Mouse (Mus musculus) thymus, adult 2 months (tissue): ENCODE data around the gene Zfp296. TPM values are rescaled to one million over a fixed set of nuclear protein-coding genes. Genes with fewer than 3 reads are reported as not detected.

Source experiments
- DNase-seq: peaks from one replicate; pipeline ENCODE4 v3.0.0; 2021
- H3K27ac ChIP-seq: fragments of 200-500 bp; 2 replicates; pipeline ENCODE4 v1.5.1; 2012; ENCODE audit warnings: low read length, control low read depth; ENCODE audit not compliant: control insufficient read depth, insufficient read depth
- H3K27me3 ChIP-seq: fragments of 200-500 bp; 2 replicates; pipeline ENCODE4 v1.6.1; 2012; ENCODE audit warnings: mild to moderate bottlenecking, low read length, moderate library complexity, mixed read lengths; ENCODE audit not compliant: control insufficient read depth, insufficient read depth
- H3K36me3 ChIP-seq: fragments of 200-500 bp; 2 replicates; pipeline ENCODE4 v1.6.1; 2012; ENCODE audit warnings: mild to moderate bottlenecking, low read length, moderate library complexity; ENCODE audit not compliant: control insufficient read depth, insufficient read depth
- H3K4me1 ChIP-seq: fragments of 200-500 bp; replicated peaks from 2 replicates; pipeline ENCODE4 v1.6.1; 2012; ENCODE audit warnings: low read length; ENCODE audit not compliant: control insufficient read depth, insufficient read depth
- H3K4me3 ChIP-seq: fragments of 200-500 bp; 2 replicates; pipeline ENCODE4 v1.5.1; 2012; ENCODE audit warnings: mild to moderate bottlenecking, low read length, control low read depth, moderate library complexity; ENCODE audit not compliant: control insufficient read depth, insufficient read depth
- CTCF ChIP-seq: fragments of 200-500 bp; IDR thresholded peaks from 2 replicates; pipeline ENCODE4 v1.5.1; 2012; ENCODE audit warnings: mild to moderate bottlenecking, control low read depth, low read length, moderate library complexity, borderline replicate concordance; ENCODE audit not compliant: control insufficient read depth, poor library complexity, insufficient read depth; ENCODE audit errors: extremely low read depth
- POLR2A ChIP-seq: fragments of 200-500 bp; IDR thresholded peaks from 2 replicates; pipeline ENCODE4 v1.6.1; 2012; ENCODE audit warnings: mild to moderate bottlenecking, low read length, control low read depth, moderate library complexity; ENCODE audit not compliant: control insufficient read depth, poor library complexity, insufficient read depth; ENCODE audit errors: extremely low read depth
- WGBS: fragments of 180-500 bp; shearing (Covaris S2); methylation state at CpG from one replicate; pipeline ENCODE4 v1.1.7; 2018; 5-methylcytosine and 5-hydroxymethylcytosine counted together
- polyA plus RNA-seq: library from polyadenylated mRNA; depleted of rRNA; stranded (reverse); fragments of >200 nt; gene quantifications from 2 replicates; pipeline ENCODE4 v1.2.3, GENCODE M21; 2012

Zfp296 gene
- polyA plus RNA-seq, 1 experiment: 4.7 TPM

DNA sequence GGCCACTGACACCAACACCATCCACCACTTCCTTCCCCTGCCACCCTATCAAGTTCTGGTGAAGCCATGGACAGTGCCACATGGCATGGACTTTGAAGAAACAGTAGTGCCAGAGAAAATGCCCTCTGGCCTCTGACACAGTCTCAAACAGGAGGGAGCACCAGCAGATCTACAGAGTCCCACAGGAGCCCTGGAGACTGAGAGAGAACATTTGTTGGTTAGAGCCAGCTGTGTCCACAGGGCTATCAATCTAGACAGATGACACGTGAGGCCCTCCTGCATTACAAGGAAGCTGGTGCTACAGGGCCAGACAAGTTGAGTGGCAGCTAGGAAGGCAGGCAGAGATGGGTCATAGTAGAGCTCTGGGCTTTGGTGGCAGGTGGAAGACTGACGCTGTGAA lies 24.6 kb upstream of the Zfp296 start:
- H3K27ac ChIP-seq: no peak overlapping the region
- no peak for TF ChIP-seq POLR2A
- TF ChIP-seq CTCF: no peak
- peaks cover 15% of the 10 kb centered on the region for H3K4me1 ChIP-seq

GRCm38 (mm10) chr7:19554168-19554567 lies 22.9 kb upstream of the Zfp296 start:
- no peak overlapping the region for H3K27ac ChIP-seq
- peaks cover 8% of the 10 kb centered on the region for H3K4me1 ChIP-seq
- no peak for TF ChIP-seq CTCF
- no peak for TF ChIP-seq POLR2A
- H3K4me3 ChIP-seq: no peak overlapping the region
- 96% methylated on average over 1 of the region's 1 CpGs for WGBS
- no peaks in the 10 kb centered on the region for H3K27me3 ChIP-seq
- H3K36me3 ChIP-seq: peaks cover 4% of the 10 kb centered on the region; the same call in 1 of the 2 replicates
- no peak for DNase-seq

More for the DNA sequence above, 24.6 kb upstream of the Zfp296 start:
- H3K36me3 ChIP-seq: peaks cover 4% of the 10 kb centered on the region; the same call in 1 of the 2 replicates
- no peak overlapping the region for H3K4me3 ChIP-seq
- WGBS: 36% methylated on average over 2 of the region's 2 CpGs
- H3K27me3 ChIP-seq: no peaks in the 10 kb centered on the region
- DNase-seq: no peak

GRCm38 (mm10) chr7:19557086-19557485 lies 20.0 kb upstream of the Zfp296 start:
- Histone ChIP-seq H3K27me3 (no peaks in the 10 kb centered on the region), H3K4me1 (peaks cover 21% of the 10 kb centered on the region), H3K36me3 (peaks cover 4% of the 10 kb centered on the region; the same call in 1 of the 2 replicates), H3K4me3 (no peak overlapping the region), H3K27ac (no peak overlapping the region)
- TF ChIP-seq POLR2A: no peak
- TF ChIP-seq CTCF: no peak
- no peak for DNase-seq
- WGBS: 95% methylated on average over 2 of the region's 2 CpGs

- no peak for DNase-seq
- Histone ChIP-seq H3K27ac (no peak overlapping the region), H3K27me3 (no peaks in the 10 kb centered on the region), H3K36me3 (peaks cover 4% of the 10 kb centered on the region; the same call in 1 of the 2 replicates), H3K4me3 (no peak overlapping the region), H3K4me1 (peaks cover 27% of the 10 kb centered on the region)
- 95% methylated on average over 6 of the region's 6 CpGs for WGBS
- TF ChIP-seq CTCF: no peak
- TF ChIP-seq POLR2A: no peak
Measured at GRCm38 (mm10) chr7:19557982-19558900, 18.8 kb upstream of the Zfp296 start.

DNA sequence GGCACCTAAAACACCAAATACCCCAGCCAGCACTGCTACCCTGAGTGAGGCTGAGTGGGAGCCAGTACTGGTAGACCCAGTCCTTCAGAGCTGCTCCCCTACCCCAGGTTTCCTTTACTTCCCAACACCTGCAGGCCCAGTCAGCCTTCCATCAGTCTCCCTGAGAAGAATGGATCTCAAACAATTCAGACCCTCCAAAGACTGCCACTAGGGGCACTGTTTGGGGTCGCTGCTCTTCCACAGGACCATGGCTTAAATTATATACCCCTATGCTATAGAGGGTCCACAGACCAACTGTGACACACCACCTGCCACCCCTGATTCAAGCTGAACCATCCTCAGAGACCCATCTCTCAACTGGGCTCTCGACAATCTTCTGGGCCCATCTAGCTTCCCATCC lies 18.1 kb upstream of the Zfp296 start:
- TF ChIP-seq CTCF (no peak), POLR2A (no peak)
- H3K27me3 ChIP-seq: no peaks in the 10 kb centered on the region
- WGBS: 88% methylated on average over 2 of the region's 2 CpGs
- DNase-seq: peak; percentile 35
- peaks cover 27% of the 10 kb centered on the region for H3K4me1 ChIP-seq
- H3K27ac ChIP-seq: no peak overlapping the region
- H3K36me3 ChIP-seq: peaks cover 2% of the 10 kb centered on the region; the same call in 1 of the 2 replicates
- H3K4me3 ChIP-seq: no peak overlapping the region

DNA sequence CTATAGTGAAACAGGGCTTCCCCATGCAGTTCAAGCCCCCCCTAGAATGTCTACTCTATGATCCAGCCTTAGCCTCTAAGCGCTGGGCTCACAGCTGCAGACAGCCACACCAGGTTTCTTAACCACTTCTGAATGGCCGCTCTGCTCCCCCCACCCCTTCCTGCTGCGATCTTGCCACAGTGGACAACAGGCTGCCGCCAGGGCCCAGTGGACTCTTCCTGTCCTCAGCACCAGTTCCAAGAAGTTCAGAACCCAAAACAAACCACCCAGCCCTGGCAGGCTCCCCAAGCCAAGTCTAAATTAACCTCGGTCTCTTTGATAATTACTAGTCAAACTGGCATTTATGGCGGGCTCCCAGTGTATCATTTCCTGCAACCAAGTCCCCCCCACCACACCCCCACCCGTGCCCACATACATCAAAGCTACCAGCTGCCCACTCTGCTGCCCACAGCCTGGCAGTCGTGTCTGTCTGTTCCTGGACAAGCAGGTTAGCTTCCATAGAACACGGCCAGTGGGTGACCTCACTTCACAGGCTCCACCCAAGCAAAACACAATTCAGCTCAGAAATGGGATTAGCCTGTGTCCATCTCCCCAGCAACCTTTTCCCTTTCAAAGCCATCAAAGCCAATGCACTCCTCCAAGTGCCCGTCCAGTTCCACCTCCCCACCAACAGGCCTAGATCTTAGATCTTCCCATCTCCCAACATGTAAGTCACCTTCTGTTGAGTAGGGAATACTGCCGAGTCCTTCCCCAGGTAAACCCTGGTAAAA lies 16.4 kb upstream of the Zfp296 start:
- Histone ChIP-seq H3K36me3 (no peaks in the 10 kb centered on the region), H3K27ac (no peak overlapping the region), H3K4me3 (peak overlapping the region; percentile 96), H3K27me3 (no peaks in the 10 kb centered on the region), H3K4me1 (peaks cover 27% of the 10 kb centered on the region)
- no peak for DNase-seq
- 2% methylated on average over 11 of the region's 11 CpGs for WGBS
- no peak for TF ChIP-seq CTCF
- no peak for TF ChIP-seq POLR2A
